Mouse (Mus musculus) urinary bladder, postnatal 0 days (tissue): Measurements from ENCODE around the gene 9330161L09Rik. TPM values are rescaled to one million over a fixed set of nuclear protein-coding genes. Genes with fewer than 3 reads are reported as not detected.

ENCODE experiments used
- polyA plus RNA-seq: library from polyadenylated mRNA; unstranded; fragments of >200 nt; fragmentation: Nextera tagmentation; extraction: Ambion mirVana; gene quantifications from 2 replicates; pipeline ENCODE4 v1.2.1, GENCODE M21; 2015

The 9330161L09Rik gene
- polyA plus RNA-seq = 0.16 and 0.22 TPM in 2 replicates

GRCm38 (mm10) chr12:103407720-103408119 is at the start of gene 9330161L09Rik:
Gene 9330161L09Rik (minus strand): TSS chr12:103407820.

GRCm38 (mm10) chr12:103457140-103457539 is 49.5 kb upstream of the 9330161L09Rik start, which contains the start of gene Ifi27l2b:
Gene Ifi27l2b (minus strand): TSS chr12:103457223.

GRCm38 (mm10) chr12:103443524-103443923 is 35.9 kb upstream of the 9330161L09Rik start, which contains the start of gene Ifi27l2a:
Gene Ifi27l2a (minus strand): TSS chr12:103443680.

GRCm38 (mm10) chr12:103433986-103434731 is 26.5 kb upstream of the 9330161L09Rik start, which contains the start of gene Ifi27:
Gene Ifi27 (plus strand): TSS chr12:103434211.

GRCm38 (mm10) chr12:103425729-103426470 is 18.3 kb upstream of the 9330161L09Rik start, which contains the start of gene Ddx24:
Gene Ddx24 (minus strand): TSS chr12:103425830.

GRCm38 (mm10) chr12:103388505-103389347 is 18.9 kb downstream of the 9330161L09Rik start, which contains the start of gene Otub2:
Gene Otub2 (plus strand): TSS chr12:103388682.

Other genes with a start within 250 kb of the 9330161L09Rik start
- 0.52 and 0.98 TPM in 2 replicates for gene Prima1, start 165.7 kb downstream of the 9330161L09Rik start, polyA plus RNA-seq
- not detected in 2 replicates for gene Fam181a, start 96.8 kb downstream of the 9330161L09Rik start, polyA plus RNA-seq
- 58.8 and 63.2 TPM in 2 replicates for gene Asb2, start 51.8 kb downstream of the 9330161L09Rik start, polyA plus RNA-seq
- 6.3 and 6.9 TPM in 2 replicates for gene Otub2, start 19.1 kb downstream of the 9330161L09Rik start, polyA plus RNA-seq
- gene Ddx24, start 18.0 kb upstream of the 9330161L09Rik start, polyA plus RNA-seq = 65.1 and 74.4 TPM in 2 replicates
- 98.4 and 105 TPM in 2 replicates for gene Ifi27, start 26.4 kb upstream of the 9330161L09Rik start, polyA plus RNA-seq
- 245 and 297 TPM in 2 replicates for gene Ifi27l2a, start 35.9 kb upstream of the 9330161L09Rik start, polyA plus RNA-seq
- gene Ifi27l2b, start 49.4 kb upstream of the 9330161L09Rik start, polyA plus RNA-seq = 0.35 and 0.53 TPM in 2 replicates
- 0.75 and 0.95 TPM in 2 replicates for gene Ppp4r4, start 124.5 kb upstream of the 9330161L09Rik start, polyA plus RNA-seq
- 0.12 TPM in 1 of 2 replicates, not detected in the other for gene Serpina10, start 223.6 kb upstream of the 9330161L09Rik start, polyA plus RNA-seq
- not detected in 2 replicates for gene Serpina6, start 249.4 kb upstream of the 9330161L09Rik start, polyA plus RNA-seq